Mouse (Mus musculus) B cell, adult (primary cell): ENCODE data around the gene Theg. TPM values are rescaled to one million over a fixed set of nuclear protein-coding genes. Genes with fewer than 3 reads are reported as not detected.

Experiments used
- total RNA-seq: library from RNA; stranded (reverse); gene quantifications from 4 replicates; pipeline ENCODE4 v1.2.4, GENCODE M21; 2023; ENCODE audit not compliant: inconsistent age

Theg gene
- not detected in 4 replicates for total RNA-seq

DNA sequence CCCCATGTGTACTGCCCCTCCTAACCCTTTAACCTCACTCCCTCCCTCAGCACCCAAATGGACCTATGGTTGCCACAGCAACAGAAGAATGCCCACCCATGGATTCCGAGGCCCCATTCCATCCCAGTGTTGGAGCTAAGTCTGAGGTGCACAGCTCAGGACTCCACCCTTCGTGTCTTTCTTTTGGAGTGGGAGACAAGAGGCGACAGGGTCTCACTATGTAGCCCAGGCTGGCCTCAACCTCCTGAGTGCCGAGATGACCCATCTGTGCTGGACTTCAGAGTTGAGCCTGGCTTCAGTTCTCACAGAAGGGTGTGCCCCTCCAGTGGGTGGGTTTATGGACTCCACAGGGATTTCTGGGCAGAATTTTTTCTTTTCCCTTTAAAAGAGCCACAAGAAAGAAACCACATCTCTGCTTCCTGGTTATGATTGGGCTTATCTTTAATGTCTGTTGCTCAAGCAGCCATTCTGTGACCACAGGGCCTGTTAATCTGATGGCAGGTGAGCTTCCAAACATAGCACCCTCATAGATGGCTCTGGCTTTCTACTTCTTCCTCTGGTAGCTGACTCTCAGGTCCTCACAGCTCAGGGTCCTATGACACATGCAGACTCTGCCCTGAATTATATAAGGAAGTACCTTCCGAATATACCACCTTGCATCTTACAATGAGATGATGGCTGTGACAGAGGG lies at the start of gene Theg:
Gene Theg, minus strand, starts transcription at position 271 of the 691 bp plus-strand sequence.

DNA sequence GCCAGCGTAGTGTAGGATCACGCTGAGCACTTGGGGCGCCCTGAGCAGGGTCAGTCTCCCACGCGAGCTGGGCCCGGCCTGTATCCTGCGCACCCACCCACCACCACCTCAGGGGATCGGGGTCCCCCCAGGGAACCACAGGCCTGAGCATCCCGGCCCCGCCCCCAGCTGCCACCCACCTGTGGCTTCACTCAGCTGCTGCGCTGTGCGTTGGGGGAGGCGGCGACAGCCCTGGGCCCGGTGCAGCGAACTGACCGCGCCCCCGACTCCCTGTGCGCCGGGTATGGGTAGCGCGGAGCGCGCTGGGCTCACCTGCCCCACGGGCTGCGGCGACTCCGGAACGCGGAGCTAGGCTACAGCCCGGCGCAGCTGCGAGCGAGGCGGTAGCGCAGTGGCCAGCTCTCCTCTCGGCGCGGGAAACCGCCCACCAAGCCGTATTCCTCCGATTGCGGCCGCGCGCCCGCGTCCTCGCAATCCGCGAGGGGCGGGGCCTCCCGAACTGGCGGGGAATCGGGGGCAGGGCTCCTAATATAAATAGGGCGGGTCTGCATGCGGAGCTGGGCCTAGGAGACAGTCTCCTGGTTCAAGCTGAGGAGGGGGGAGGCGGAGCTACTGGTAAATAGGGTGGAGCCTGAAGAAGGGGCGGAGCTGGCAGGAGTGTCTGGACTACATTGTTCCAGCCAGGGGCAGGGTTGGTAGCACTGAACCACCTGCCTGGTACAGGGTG lies 26.6 kb upstream of the Theg start, which contains the start of gene C2cd4c:
Gene C2cd4c, minus strand, starts transcription at position 448 of the 727 bp plus-strand sequence.

DNA sequence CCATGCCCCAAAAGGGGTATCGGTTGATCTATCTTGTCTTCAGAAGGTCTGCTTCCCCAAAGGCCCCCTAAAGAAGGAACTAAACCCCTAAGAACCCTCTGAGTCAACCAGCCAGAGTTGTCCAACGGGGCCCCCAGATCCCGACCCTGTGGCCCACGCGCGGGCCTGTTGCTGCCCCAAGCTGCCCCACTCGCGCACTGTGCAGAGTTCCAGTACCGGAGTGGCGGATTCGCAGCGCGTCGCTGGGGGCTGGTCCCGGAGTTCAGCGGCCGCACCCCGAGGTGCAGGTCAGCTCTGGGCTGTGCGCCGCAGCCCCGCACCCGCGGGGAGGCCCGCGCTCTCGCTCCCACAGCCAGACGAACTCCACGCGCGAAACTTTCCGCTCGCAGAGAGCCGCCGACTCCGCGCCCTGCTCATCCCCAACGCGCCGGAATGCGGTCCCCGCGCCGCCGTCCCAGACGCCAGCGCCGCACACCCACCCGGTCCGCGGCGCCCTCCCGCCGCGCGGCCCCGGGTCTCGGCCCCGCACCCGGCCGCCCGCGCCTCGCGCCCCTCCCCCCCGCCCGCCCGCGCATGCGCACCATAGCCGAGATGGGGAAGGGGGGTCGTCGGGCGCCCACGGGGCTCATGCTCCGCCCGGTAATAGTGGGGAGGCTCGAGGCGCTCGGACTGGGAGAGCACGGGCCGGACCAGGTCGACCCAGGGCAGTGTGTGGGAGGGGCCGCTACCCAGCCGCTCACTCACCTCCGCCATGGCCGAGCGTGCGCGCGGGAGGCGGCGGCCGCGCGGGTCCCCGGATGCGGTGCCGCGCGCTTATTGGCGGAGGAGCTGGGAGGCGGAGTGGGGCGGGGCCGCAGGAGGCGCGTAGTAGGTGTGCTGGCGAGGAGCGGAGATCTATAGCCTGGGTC lies 32.5 kb downstream of the Theg start, which contains the start of gene Mier2:
Gene Mier2, minus strand, starts transcription at position 870 of the 908 bp plus-strand sequence.

DNA sequence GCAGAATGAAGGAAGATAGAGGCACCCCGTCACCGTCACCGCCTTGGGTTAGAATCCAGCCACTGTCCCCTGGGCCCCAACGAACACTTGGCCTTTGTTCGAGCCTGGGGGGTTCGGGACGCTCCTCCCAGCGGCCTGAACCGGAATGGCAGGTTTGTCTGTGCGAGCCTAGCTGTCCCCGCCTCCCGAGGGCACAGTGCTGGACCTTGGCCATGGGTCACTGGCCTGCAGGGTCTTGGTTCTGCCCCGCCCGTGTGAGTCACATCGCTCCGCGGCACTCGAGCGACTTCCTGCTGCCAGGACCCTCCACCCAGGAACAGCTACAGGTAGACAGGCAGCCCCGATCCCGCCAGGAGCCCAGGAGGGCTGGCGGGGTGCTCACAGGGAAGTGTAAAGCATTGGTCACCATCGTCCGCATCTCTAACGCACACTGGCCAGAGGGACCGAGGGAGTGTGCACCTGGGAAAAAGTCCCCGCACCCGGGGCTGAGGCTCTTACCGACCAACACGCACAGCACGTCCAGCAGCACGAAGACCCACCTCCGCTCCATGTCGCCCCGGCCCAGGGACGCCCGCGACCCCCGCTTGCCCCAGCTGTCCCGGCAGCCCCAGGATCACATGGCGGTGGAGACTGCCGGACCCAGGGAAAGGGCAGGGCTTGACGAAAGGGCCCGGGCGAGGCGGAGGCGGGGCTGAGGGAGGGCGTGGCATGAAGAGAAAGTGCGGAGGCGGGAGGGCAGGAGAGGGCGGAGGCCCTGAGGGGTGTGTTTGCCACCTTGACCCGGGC lies 53.8 kb downstream of the Theg start, which contains the start of gene Plpp2:
Gene Plpp2, minus strand, starts transcription at position 671 of the 786 bp plus-strand sequence.

Other genes with a start within 250 kb of the Theg start
- not detected in 4 replicates for gene Vmn2r82, start 230.8 kb downstream of the Theg start, total RNA-seq
- not detected in 4 replicates for gene Vmn2r83, start 118.6 kb downstream of the Theg start, total RNA-seq
- gene Plpp2, start 53.5 kb downstream of the Theg start, total RNA-seq: 2.5 to 4.1 TPM (median 3.8 TPM) in 4 replicates
- 36.6 to 45.9 TPM (median 40.8 TPM) in 4 replicates for gene Mier2, start 32.1 kb downstream of the Theg start, total RNA-seq
- not detected in 4 replicates for gene C2cd4c, start 26.7 kb upstream of the Theg start, total RNA-seq
- gene Shc2, start 50.6 kb upstream of the Theg start, total RNA-seq: not detected in 4 replicates
- not detected in 4 replicates for gene Odf3l2, start 58.4 kb upstream of the Theg start, total RNA-seq
- not detected in 4 replicates for gene Madcam1, start 77.2 kb upstream of the Theg start, total RNA-seq
- gene Tpgs1, start 82.0 kb upstream of the Theg start, total RNA-seq: 13.7 to 19.6 TPM (median 17.1 TPM) in 4 replicates
- gene Cdc34, start 94.9 kb upstream of the Theg start, total RNA-seq: 64.7 to 70.9 TPM (median 68.3 TPM) in 4 replicates
- gene Gzmm, start 101.7 kb upstream of the Theg start, total RNA-seq: 1.2 to 2.8 TPM (median 2.1 TPM) in 4 replicates
- 101 to 112 TPM (median 107 TPM) in 4 replicates for gene Bsg, start 117.2 kb upstream of the Theg start, total RNA-seq
- gene Hcn2, start 129.3 kb upstream of the Theg start, total RNA-seq: 0.26 TPM in 1 of 4 replicates, not detected in the others
- gene Polrmt, start 159.2 kb upstream of the Theg start, total RNA-seq: 55.6 to 79.9 TPM (median 71.2 TPM) in 4 replicates
- gene Fgf22, start 167.7 kb upstream of the Theg start, total RNA-seq: not detected in 4 replicates
- 52.1 to 65.8 TPM (median 59.1 TPM) in 4 replicates for gene Rnf126, start 179.6 kb upstream of the Theg start, total RNA-seq
- gene Fstl3, start 189.9 kb upstream of the Theg start, total RNA-seq: 1.1 to 2.1 TPM (median 1.7 TPM) in 4 replicates
- not detected in 4 replicates for gene Prss57, start 203.6 kb upstream of the Theg start, total RNA-seq
- gene Palm, start 206.2 kb upstream of the Theg start, total RNA-seq: 5.9 to 8.0 TPM (median 6.7 TPM) in 4 replicates
- not detected in 4 replicates for gene Misp, start 233.7 kb upstream of the Theg start, total RNA-seq